Mouse (Mus musculus) spleen, adult 2 months (tissue): ENCODE results near the gene Pim1. TPM values are rescaled to one million over a fixed set of nuclear protein-coding genes. Genes with fewer than 3 reads are reported as not detected.
"Not testable (repeated sequence)": the region's sequence is repeated elsewhere in the genome, so short reads cannot be mapped to it uniquely, and the experiment has no call there.

Experiments
- DNase-seq, 2 experiments: peaks; one replicate each; pipeline versions ENCODE4 v3.0.0 to v3.0.0-alpha.2; 2012 to 2021; ENCODE audit warnings: low spot score in 2 of 2, low read depth in 1 of 2
- H3K27ac ChIP-seq: fragments of 200-500 bp; 2 replicates; pipeline ENCODE4 v1.5.1; 2012; ENCODE audit warnings: low read length, inconsistent platforms; ENCODE audit not compliant: insufficient read depth
- H3K27me3 ChIP-seq: fragments of 200-500 bp; 2 replicates; pipeline ENCODE4 v1.6.1; 2012; ENCODE audit warnings: mild to moderate bottlenecking, moderate library complexity, low read length, inconsistent platforms; ENCODE audit not compliant: control insufficient read depth, insufficient read depth
- H3K36me3 ChIP-seq: fragments of 200-500 bp; 2 replicates; pipeline ENCODE4 v1.6.1; 2012; ENCODE audit warnings: mild to moderate bottlenecking, low read length, inconsistent platforms; ENCODE audit not compliant: control insufficient read depth, insufficient read depth
- H3K4me1 ChIP-seq: fragments of 200-500 bp; 2 replicates; pipeline ENCODE4 v1.6.1; 2011; ENCODE audit warnings: inconsistent platforms; ENCODE audit not compliant: control insufficient read depth, insufficient read depth, insufficient read length
- H3K4me3 ChIP-seq: fragments of 200-500 bp; 2 replicates; pipeline ENCODE4 v1.5.1; 2011; ENCODE audit warnings: mild to moderate bottlenecking, inconsistent platforms; ENCODE audit not compliant: insufficient read depth, insufficient read length; ENCODE audit errors: extremely low read depth
- CTCF ChIP-seq: fragments of 200-500 bp; IDR thresholded peaks from 2 replicates; pipeline ENCODE4 v1.5.1; 2011; ENCODE audit warnings: mild to moderate bottlenecking, inconsistent platforms; ENCODE audit not compliant: insufficient read depth, insufficient read length, insufficient replicate concordance; ENCODE audit errors: extremely low read depth
- POLR2A ChIP-seq: fragments of 200-500 bp; IDR thresholded peaks from 2 replicates; pipeline ENCODE4 v1.6.1; 2011; ENCODE audit warnings: low read depth, low read length, inconsistent platforms
- WGBS: fragments of 180-500 bp; shearing (Covaris S2); methylation state at CpG from one replicate; pipeline ENCODE4 v1.1.7; 2018; 5-methylcytosine and 5-hydroxymethylcytosine counted together
- polyA plus RNA-seq: library from polyadenylated mRNA; depleted of rRNA; stranded (reverse); fragments of >200 nt; gene quantifications from 2 replicates; pipeline ENCODE4 v1.2.3, GENCODE M21; 2012

Pim1 gene
- polyA plus RNA-seq, 1 experiment = 56.6 TPM

DNA sequence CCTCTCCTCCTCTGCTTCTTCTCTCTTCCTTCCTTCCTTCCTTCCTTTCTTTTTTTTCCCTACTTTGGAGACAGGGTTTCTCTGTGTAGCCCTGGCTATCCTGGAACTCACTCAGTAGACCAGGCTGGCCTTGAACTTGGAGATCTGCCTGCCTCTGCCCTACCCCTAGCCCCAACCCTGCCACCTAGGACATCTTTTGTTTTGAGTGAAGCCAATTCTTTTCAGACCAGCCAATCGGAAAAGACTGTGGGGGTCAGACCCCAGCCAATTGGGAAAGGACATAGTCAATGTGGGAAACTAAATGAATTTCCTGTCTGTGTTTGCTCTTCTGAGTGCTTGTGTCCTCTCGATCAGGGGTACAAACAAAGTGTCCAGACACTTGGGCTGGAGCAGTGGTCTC lies 42.0 kb upstream of the Pim1 start:
- WGBS = 79% methylated on average over 2 of the region's 2 CpGs
- TF ChIP-seq POLR2A = no peak
- no peak for TF ChIP-seq CTCF
- DNase-seq = no peak
- H3K36me3 ChIP-seq = no peaks in the 10 kb centered on the region
- H3K27ac ChIP-seq = no peak overlapping the region
- no peaks in the 10 kb centered on the region for H3K4me1 ChIP-seq
- no peaks in the 10 kb centered on the region for H3K27me3 ChIP-seq
- no peak overlapping the region for H3K4me3 ChIP-seq

DNA sequence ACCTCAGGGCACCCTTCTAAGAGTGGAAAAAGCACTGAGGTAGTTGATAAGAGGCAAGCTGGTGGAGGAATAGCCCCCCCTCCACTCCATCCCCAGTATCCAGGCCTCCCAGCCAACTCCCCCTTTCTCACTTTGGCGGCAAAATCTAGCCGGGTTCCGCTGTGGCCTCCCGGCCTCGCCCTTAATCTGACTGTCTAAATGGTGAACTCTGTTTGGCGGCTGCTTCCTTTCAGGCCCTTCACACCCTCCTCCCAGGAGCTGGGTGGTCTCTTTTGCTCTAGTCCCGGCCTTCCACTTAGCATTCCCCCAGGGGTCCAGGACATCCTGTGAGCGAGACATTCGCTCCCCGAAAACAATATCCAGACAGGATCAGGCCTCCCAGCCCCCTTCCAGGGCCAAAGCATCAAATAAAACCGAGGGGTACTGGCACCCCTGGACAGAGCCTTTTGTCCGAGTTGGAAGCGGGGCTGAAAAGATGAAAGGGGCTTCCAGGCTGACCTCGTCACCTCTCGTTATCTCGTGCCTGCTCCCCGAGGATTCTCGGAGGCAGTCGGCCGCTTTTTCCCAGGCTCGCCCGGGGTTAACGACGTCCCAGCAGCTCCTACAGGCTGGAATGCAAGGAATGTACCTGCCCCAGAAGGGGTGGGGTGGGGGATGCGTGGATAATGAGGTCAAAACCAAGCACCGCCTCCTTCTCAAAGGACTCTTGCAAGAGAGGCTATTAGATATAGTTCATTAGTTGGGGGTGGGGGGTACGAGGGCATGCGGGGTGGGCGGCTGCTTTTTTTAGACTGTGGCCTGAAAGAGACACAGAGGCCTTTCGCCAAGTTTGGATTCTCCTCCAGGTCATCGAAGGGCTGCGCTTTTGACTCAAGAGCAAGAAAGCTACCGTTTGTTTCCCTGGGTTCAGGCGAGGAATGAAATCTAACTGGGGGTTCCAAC lies 39.4 kb upstream of the Pim1 start:
- H3K4me3 ChIP-seq = no peak overlapping the region
- TF ChIP-seq POLR2A = no peak
- TF ChIP-seq CTCF = no peak
- H3K36me3 ChIP-seq = no peaks in the 10 kb centered on the region
- H3K4me1 ChIP-seq = no peaks in the 10 kb centered on the region
- DNase-seq = no peak
- H3K27ac ChIP-seq = no peak overlapping the region
- no peaks in the 10 kb centered on the region for H3K27me3 ChIP-seq
- 86% methylated on average over 34 of the region's 34 CpGs for WGBS

DNA sequence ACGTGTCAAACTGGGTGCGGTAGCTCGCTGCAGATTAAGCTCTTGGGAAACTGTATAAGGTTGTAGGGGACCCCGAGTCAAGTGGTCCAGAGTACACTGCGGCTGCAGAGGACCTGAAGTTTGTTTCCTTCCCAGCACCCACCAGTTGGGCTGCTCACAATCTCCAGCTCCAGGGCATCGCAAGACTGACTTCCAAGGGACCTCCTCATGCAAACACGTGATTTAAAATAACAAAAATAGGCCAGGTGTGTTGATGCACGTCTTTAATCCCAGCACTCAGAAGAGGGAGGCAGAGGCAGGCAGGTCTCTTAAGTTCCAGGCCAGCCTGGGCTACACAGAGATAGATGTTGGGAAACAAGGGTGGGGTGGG lies 38.7 kb upstream of the Pim1 start:
- no peak overlapping the region for H3K27ac ChIP-seq
- 88% methylated on average over 8 of the region's 8 CpGs for WGBS
- no peaks in the 10 kb centered on the region for H3K4me1 ChIP-seq
- H3K27me3 ChIP-seq = no peaks in the 10 kb centered on the region
- DNase-seq = no peak
- no peaks in the 10 kb centered on the region for H3K36me3 ChIP-seq
- TF ChIP-seq CTCF = no peak
- no peak for TF ChIP-seq POLR2A
- H3K4me3 ChIP-seq = no peak overlapping the region

DNA sequence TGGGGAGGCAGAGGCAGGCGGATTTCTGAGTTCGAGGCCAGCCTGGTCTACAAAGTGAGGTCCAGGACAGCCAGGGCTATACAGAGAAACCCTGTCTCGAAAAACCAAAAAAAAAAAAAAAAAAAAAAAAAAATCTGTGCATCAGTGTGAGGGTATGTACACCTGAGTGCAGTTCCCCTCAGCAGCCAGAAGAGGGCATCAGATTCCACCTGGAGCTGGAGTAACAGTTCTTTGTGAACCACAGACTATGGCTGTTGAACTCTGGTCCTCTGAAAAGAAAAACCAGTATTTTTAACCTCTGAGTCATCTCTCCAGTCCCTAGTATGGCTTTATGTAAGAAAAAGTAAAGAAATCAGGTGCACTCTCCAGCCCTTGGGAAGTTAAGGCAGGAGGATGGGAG lies 36.4 kb upstream of the Pim1 start:
- H3K36me3 ChIP-seq, H3K4me1 ChIP-seq, H3K27me3 ChIP-seq, H3K27ac ChIP-seq, H3K4me3 ChIP-seq, DNase-seq: not testable (repeated sequence)
- WGBS = 79% methylated on average over 3 of the region's 3 CpGs

DNA sequence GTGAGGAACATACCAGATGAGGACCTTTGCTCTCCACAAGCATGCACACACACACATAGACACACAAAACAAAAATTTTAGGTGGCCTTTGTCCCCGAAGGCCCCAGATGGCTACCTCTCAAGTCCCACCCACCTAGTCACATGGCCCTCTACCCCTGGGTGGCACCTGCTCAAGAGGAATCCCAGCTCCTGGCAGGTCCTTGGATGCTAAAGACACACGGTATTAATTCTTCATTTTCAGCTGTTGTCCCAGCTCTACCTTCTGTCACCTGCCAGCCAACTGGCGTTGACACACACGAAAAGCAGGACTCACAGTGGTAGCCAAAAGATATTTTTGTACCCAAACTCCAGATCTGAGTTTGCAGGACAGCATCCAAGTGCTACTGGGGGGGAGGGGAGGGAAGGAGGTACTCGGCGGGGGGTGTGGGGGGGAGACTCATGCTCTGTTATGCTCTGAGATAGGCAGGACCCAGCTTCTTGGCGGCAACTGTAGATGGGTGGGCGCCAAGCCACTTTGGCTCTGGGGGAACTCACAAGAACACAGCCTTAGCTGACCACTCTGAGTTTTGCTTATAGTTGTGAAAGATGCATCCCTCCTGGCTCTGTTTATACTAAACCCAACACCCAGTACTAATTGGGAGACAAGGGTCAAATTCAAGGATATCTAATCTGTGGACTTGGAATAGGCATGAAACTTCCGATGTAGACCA lies 35.0 kb upstream of the Pim1 start:
- 89% methylated on average over 9 of the region's 9 CpGs for WGBS
- Histone ChIP-seq H3K27ac (no peak overlapping the region), H3K4me3 (no peak overlapping the region), H3K27me3 (no peaks in the 10 kb centered on the region), H3K4me1 (no peaks in the 10 kb centered on the region), H3K36me3 (no peaks in the 10 kb centered on the region)
- TF ChIP-seq CTCF (no peak), POLR2A (no peak)
- DNase-seq = no peak

DNA sequence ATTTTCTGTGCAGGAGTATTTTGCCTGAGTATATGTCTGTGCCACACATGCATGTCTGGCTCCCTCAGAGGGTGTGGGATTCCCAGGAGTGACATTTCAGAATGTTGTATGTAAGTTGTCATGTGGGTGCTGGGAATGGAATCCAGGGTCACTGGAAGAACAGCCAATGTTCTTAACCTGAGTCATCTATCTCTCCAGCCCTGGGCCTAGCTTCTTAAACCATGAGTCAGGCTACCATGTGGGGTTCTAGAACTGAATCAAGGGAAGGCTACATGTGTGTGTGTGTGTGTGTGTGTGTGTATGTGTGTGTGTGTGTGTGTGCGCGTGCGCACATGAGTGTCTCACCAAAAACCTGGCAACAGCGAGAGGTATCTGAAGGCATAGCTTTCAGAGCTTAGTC lies 34.1 kb upstream of the Pim1 start:
- WGBS = 95% methylated on average over 4 of the region's 4 CpGs
- no peaks in the 10 kb centered on the region for H3K4me1 ChIP-seq
- H3K27me3 ChIP-seq = no peaks in the 10 kb centered on the region
- no peak for TF ChIP-seq CTCF
- no peak for TF ChIP-seq POLR2A
- H3K36me3 ChIP-seq = no peaks in the 10 kb centered on the region
- no peak for DNase-seq
- no peak overlapping the region for H3K4me3 ChIP-seq
- no peak overlapping the region for H3K27ac ChIP-seq

DNA sequence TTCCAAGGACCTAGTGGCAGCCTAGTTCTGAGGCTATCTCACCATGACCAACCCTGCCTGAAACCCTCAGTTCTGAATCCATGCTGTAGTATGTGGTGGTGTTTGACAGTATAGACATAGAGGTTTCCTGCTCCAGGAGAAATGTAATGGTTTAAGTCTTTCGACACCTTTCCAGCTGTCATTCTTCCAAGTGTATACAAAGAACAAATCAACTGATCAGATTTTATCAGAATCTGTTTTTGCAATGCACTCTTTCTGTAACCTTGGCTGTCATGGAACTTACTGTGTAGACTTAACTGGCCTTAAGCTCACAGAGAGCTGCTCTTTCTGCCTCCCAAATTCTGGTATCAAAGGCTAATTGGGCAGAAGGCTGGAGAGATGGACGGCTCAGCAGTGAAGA lies 33.6 kb upstream of the Pim1 start:
- H3K4me1 ChIP-seq = no peaks in the 10 kb centered on the region
- DNase-seq = no peak
- TF ChIP-seq CTCF (no peak), POLR2A (no peak)
- no peak overlapping the region for H3K4me3 ChIP-seq
- no peak overlapping the region for H3K27ac ChIP-seq
- WGBS = 94% methylated on average over 2 of the region's 2 CpGs
- no peaks in the 10 kb centered on the region for H3K36me3 ChIP-seq
- H3K27me3 ChIP-seq = no peaks in the 10 kb centered on the region
